Mouse (Mus musculus): ENCODE measurements around the gene Trpm1. TPM values are rescaled to one million over a fixed set of nuclear protein-coding genes. Genes with fewer than 3 reads are reported as not detected.

Gene Trpm1
- polyA plus RNA-seq, 1 experiment = not detected

GRCm38 (mm10) chr7:64310241-64310640 is 156.6 kb downstream of the Trpm1 start:
- no peak for TF ChIP-seq CTCF (IDR thresholded peaks at IDR 0.05; ENCODE audit: low read depth, low read length)
- TF ChIP-seq POLR2A (IDR thresholded peaks at IDR 0.05; ENCODE audit: borderline replicate concordance, low read depth, low read length) = no peak

GRCm38 (mm10) chr7:64310756-64311155 is 157.1 kb downstream of the Trpm1 start:
- no peak for TF ChIP-seq CTCF (IDR thresholded peaks at IDR 0.05; ENCODE audit: low read depth, low read length)
- TF ChIP-seq POLR2A (IDR thresholded peaks at IDR 0.05; ENCODE audit: borderline replicate concordance, low read depth, low read length) = no peak
- H3K4me1 ChIP-seq (ENCODE audit: control insufficient read depth, insufficient read depth, low read length) = no peaks in the 10 kb centered on the region
- no peak overlapping the region for H3K27ac ChIP-seq (ENCODE audit: insufficient read depth, low read depth, low read length)
- no peak overlapping the region for H3K4me3 ChIP-seq (ENCODE audit: insufficient read depth, low read length)

More at GRCm38 (mm10) chr7:64310241-64310640, 156.6 kb downstream of the Trpm1 start:
- H3K27ac ChIP-seq (ENCODE audit: insufficient read depth, low read depth, low read length) = no peak overlapping the region
- H3K4me3 ChIP-seq (ENCODE audit: insufficient read depth, low read length) = no peak overlapping the region
- no peaks in the 10 kb centered on the region for H3K4me1 ChIP-seq (ENCODE audit: control insufficient read depth, insufficient read depth, low read length)

GRCm38 (mm10) chr7:64312811-64313210 is 159.2 kb downstream of the Trpm1 start:
- Histone ChIP-seq H3K4me1 (ENCODE audit: control insufficient read depth, insufficient read depth, low read length) (peaks cover 8% of the 10 kb centered on the region), H3K27ac (ENCODE audit: insufficient read depth, low read depth, low read length) (no peak overlapping the region), H3K4me3 (ENCODE audit: insufficient read depth, low read length) (no peak overlapping the region)
- TF ChIP-seq CTCF (IDR thresholded peaks at IDR 0.05; ENCODE audit: low read depth, low read length) = no peak
- no peak for TF ChIP-seq POLR2A (IDR thresholded peaks at IDR 0.05; ENCODE audit: borderline replicate concordance, low read depth, low read length)

Other genes starting within 250 kb of the Trpm1 start
- gene E030018B13Rik, start 237.0 kb upstream of the Trpm1 start, polyA plus RNA-seq (2012; ENCODE audit: insufficient read depth, insufficient read length, missing spikeins) = not detected in 2 replicates
- 73.0 and 75.3 TPM in 2 replicates for gene Klf13, start 214.9 kb upstream of the Trpm1 start, polyA plus RNA-seq (2012; ENCODE audit: insufficient read depth, insufficient read length, missing spikeins)
- gene Mtmr10, start 133.8 kb downstream of the Trpm1 start, polyA plus RNA-seq (2012; ENCODE audit: insufficient read depth, insufficient read length, missing spikeins) = 17.0 and 24.4 TPM in 2 replicates
- 2.3 and 3.7 TPM in 2 replicates for gene Fan1, start 220.3 kb downstream of the Trpm1 start, polyA plus RNA-seq (2012; ENCODE audit: insufficient read depth, insufficient read length, missing spikeins)
- 20.0 and 21.4 TPM in 2 replicates for gene Mphosph10, start 238.4 kb downstream of the Trpm1 start, polyA plus RNA-seq (2012; ENCODE audit: insufficient read depth, insufficient read length, missing spikeins)
- 69.6 and 95.3 TPM in 2 replicates for gene Mcee, start 238.8 kb downstream of the Trpm1 start, polyA plus RNA-seq (2012; ENCODE audit: insufficient read depth, insufficient read length, missing spikeins)

Measured in bone marrow macrophage, adult 2 months (primary cell).